Mouse (Mus musculus) adipose tissue, adult 10 weeks (tissue): ENCODE measurements around the gene Aknad1. TPM values are rescaled to one million over a fixed set of nuclear protein-coding genes. Genes with fewer than 3 reads are reported as not detected.

ENCODE experiments used
- polyA plus RNA-seq: library from polyadenylated mRNA; stranded (reverse); fragments of 350-450 nt; fragmentation: Illumina TruSeq; extraction: RNeasy Lipid Tissue Mini Kit (QIAGEN cat#74804); gene quantifications from one replicate; pipeline ENCODE4 v1.2.3, GENCODE M21; 2014; ENCODE audit warnings: low read depth, low replicate concordance

The Aknad1 gene
- 0.37 TPM for polyA plus RNA-seq

GRCm38 (mm10) chr3:108739045-108739708 is at the start of gene Aknad1:
Gene Aknad1 (plus strand): TSS chr3:108739658.

DNA sequence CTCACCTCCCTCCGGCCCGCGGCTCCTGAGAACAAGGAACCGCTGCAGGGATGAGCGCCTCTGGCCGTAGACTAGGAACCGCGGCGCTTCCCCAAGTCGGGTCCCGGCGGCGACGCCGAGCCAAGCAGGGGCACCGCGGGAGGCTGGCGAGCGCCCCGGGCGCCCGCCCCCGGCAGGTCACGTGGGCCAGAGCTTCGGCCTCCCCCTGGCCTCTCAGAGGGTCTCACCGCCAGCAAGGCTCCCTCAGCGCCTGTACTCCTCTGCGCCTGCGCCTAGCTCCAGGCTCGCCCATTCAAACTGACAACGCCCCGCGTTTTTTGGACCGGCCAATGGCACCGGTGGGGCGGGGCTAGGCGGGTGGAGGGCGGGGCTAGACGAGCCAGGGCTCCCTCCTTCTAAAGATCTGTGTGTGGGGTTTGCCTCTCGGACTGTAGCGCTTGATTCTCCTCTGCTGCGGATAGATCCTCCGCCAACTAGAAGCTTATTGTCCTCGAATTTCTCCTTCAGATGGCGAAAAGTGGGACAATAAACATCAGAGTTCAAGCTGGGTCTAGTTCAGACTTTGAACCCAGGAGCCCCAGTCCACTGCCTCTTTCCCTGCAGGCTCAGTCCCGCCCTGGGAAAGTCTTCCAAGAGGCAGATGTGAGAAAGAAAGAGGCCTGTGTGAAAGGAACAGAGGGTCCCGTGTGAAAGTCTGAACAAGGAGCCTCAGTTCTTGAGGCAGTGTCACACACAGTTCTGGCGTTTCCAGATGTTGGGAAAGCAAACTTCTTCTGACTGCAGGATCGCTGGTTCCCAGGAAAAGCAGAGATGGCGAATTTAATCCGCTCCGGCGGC is 17.2 kb upstream of the Aknad1 start, which contains the start of gene Gpsm2:
Gpsm2 (minus strand) TSS at position 274 of the 837 bp plus-strand sequence.

Other genes with a start within 250 kb of the Aknad1 start
- gene 1700013F07Rik, start 205.5 kb upstream of the Aknad1 start, polyA plus RNA-seq: 10.9 TPM
- gene 5330417C22Rik, start 203.1 kb upstream of the Aknad1 start, polyA plus RNA-seq: 2.5 TPM
- 51.1 TPM for gene Tmem167b, start 177.2 kb upstream of the Aknad1 start, polyA plus RNA-seq
- gene Taf13, start 168.0 kb upstream of the Aknad1 start, polyA plus RNA-seq: 30.4 TPM
- gene Wdr47, start 148.4 kb upstream of the Aknad1 start, polyA plus RNA-seq: 14.8 TPM
- gene Clcc1, start 85.7 kb upstream of the Aknad1 start, polyA plus RNA-seq: 54.4 TPM
- 3.9 TPM for gene Gpsm2, start 17.3 kb upstream of the Aknad1 start, polyA plus RNA-seq
- 47.8 TPM for gene Stxbp3, start 100.9 kb downstream of the Aknad1 start, polyA plus RNA-seq
- 6.6 TPM for gene Fndc7, start 150.3 kb downstream of the Aknad1 start, polyA plus RNA-seq
- 117 TPM for gene Prpf38b, start 172.1 kb downstream of the Aknad1 start, polyA plus RNA-seq
- gene Henmt1, start 200.2 kb downstream of the Aknad1 start, polyA plus RNA-seq: 1.6 TPM
- not detected for gene Gm9857, start 200.8 kb downstream of the Aknad1 start, polyA plus RNA-seq